Mouse (Mus musculus) stomach, postnatal 0 days (tissue): ENCODE data around the gene Cryaa. TPM values are rescaled to one million over a fixed set of nuclear protein-coding genes. Genes with fewer than 3 reads are reported as not detected.

ENCODE experiments used
- ATAC-seq: fragments of 200-750 bp; cut with Nextera tagmentation; 2 replicates; pipeline ENCODE4 v1.8.0; 2017; ENCODE audit not compliant: low FRiP score, low TSS enrichment
- DNase-seq: peaks from one replicate; pipeline ENCODE4 v3.0.0-alpha.2; 2016; ENCODE audit warnings: low spot score
- H3K27ac ChIP-seq: fragments of 300-500 bp; sonication (generic); replicated peaks from 2 replicates; pipeline ENCODE4 v1.5.1; 2014; ENCODE audit warnings: mild to moderate bottlenecking, control low read depth
- H3K27me3 ChIP-seq: fragments of 300-500 bp; sonication (generic); 2 replicates; pipeline ENCODE4 v1.6.1; 2014; ENCODE audit warnings: low read length; ENCODE audit not compliant: control insufficient read depth, insufficient read depth
- H3K36me3 ChIP-seq: fragments of 300-500 bp; sonication (generic); 2 replicates; pipeline ENCODE4 v1.6.1; 2014; ENCODE audit warnings: low read length, mixed read lengths; ENCODE audit not compliant: control insufficient read depth, insufficient read depth
- H3K4me1 ChIP-seq: fragments of 300-500 bp; sonication (generic); replicated peaks from 2 replicates; pipeline ENCODE4 v1.6.1; 2014; ENCODE audit warnings: antibody characterized with exemption; ENCODE audit not compliant: control insufficient read depth, insufficient read depth
- H3K4me2 ChIP-seq: fragments of 300-500 bp; sonication (generic); replicated peaks from 2 replicates; pipeline ENCODE4 v1.6.1; 2014; ENCODE audit warnings: low read depth, mild to moderate bottlenecking, control low read depth, moderate library complexity
- H3K4me3 ChIP-seq: fragments of 300-500 bp; sonication (generic); 2 replicates; pipeline ENCODE4 v1.5.1; 2014; ENCODE audit warnings: low read depth, low read length, control low read depth
- H3K9ac ChIP-seq: fragments of 300-500 bp; sonication (generic); 2 replicates; pipeline ENCODE4 v1.6.1; 2014; ENCODE audit warnings: mild to moderate bottlenecking, low read length, control low read depth, mixed read lengths
- H3K9me3 ChIP-seq: fragments of 300-500 bp; sonication (generic); 2 replicates; pipeline ENCODE4 v1.6.1; 2016; ENCODE audit warnings: low read length; ENCODE audit not compliant: control insufficient read depth
- CTCF ChIP-seq: IDR thresholded peaks from 2 replicates; pipeline ENCODE4 v1.5.1; 2016; ENCODE audit warnings: antibody characterized with exemption, low read depth, mild to moderate bottlenecking, moderate library complexity
- EP300 ChIP-seq: optimal IDR thresholded peaks from 2 replicates; pipeline ENCODE3; 2016; ENCODE audit warnings: antibody characterized with exemption
- WGBS: fragments of 180-500 bp; shearing (Covaris S2); extraction: QIAGEN DNeasy Blood & Tissue Kit; methylation state at CpG from one replicate; pipeline ENCODE4 v1.1.7; 2014; 5-methylcytosine and 5-hydroxymethylcytosine counted together
- polyA plus RNA-seq: library from polyadenylated mRNA; unstranded; fragments of >200 nt; fragmentation: Nextera tagmentation; extraction: Ambion mirVana; gene quantifications from 2 replicates; pipeline ENCODE4 v1.2.1, GENCODE M21; 2015

Cryaa gene
- polyA plus RNA-seq, 1 experiment from 2014 or later: 0.12 TPM

- Histone ChIP-seq H3K9me3 (no peaks in the 10 kb centered on the region), H3K4me3 (peak overlapping the region; percentile 47), H3K27me3 (no peaks in the 10 kb centered on the region), H3K4me1 (peaks cover 6% of the 10 kb centered on the region; the same call in 1 of the 2 replicates), H3K27ac (no peak overlapping the region), H3K9ac (peak overlapping the region; percentile 48), H3K36me3 (no peaks in the 10 kb centered on the region), H3K4me2 (peak overlapping the region; percentile 87)
- WGBS: 4% methylated on average over 45 of the region's 45 CpGs
- DNase-seq (peak; percentile 25), ATAC-seq (no peak)
- no peak for TF ChIP-seq EP300
- no peak for TF ChIP-seq CTCF
These were observed 41.2 kb upstream of the Cryaa start for GRCm38 (mm10) chr17:31636277-31636941.

DNA sequence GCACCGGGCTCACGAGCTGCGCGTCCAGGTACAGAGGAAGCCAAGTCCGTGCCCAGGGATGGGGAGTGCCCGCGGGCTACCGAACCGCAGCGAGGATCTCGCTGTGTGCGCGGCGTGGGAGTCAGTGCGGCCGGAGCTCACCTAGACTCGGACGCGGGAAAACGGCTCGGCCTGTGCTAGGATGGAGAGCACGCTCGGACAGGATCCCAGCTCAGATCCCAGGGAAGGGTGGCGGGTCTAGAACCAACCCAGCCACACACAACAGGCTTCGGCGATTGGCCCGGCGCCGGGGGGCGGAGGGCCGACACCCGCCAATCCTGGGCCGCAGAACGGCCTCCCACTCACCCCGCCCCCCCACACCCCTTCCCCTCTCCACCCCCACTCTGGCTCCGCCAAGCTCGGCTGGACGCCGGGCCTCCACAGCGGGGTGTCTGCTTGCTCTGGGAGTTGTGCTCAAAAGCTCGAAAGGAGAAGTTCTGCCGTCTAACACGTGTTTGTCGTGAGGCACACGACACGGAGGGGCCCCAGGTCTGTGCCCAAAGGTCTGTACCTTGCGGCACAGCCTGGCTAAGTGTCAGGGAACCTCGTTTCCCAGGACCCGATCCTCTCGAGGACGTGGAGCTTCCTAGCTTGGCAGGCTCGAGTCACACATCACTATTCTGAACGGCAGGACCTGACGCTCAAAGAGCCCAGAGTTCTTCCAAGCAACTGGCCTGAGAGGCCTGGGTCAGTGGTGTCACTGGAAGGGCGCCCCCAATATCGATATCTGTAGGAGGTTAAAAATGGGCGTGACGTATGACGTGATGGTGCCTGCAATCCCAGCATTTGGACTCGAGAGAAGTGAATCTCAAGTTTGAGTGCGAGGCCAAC, 40.4 kb upstream of the Cryaa start, which contains the start of gene Cbs:
TSS of gene Cbs (minus strand) at position 297 of the 870 bp plus-strand sequence.
- TF ChIP-seq EP300 (no peak), CTCF (no peak)

GRCm38 (mm10) chr17:31637866-31638570, 39.6 kb upstream of the Cryaa start:
- H3K9ac ChIP-seq: no peak overlapping the region

More for the DNA sequence above, 40.4 kb upstream of the Cryaa start, which contains the start of gene Cbs:
- 3% methylated on average over 51 of the region's 61 CpGs for WGBS
- H3K4me1 ChIP-seq: peaks cover 6% of the 10 kb centered on the region; the same call in 1 of the 2 replicates
- H3K27ac ChIP-seq: no peak within 1 kb of the TSS
- ATAC-seq (peak; percentile 87), DNase-seq (peak; percentile 83)
- H3K9ac ChIP-seq: peak within 1 kb of the TSS; percentile 48
- peak within 1 kb of the TSS; percentile 47 for H3K4me3 ChIP-seq
- no peaks in the 10 kb centered on the region for H3K27me3 ChIP-seq
- H3K9me3 ChIP-seq: no peaks in the 10 kb centered on the region
- H3K36me3 ChIP-seq: no peaks in the 10 kb centered on the region
- H3K4me2 ChIP-seq: peak within 1 kb of the TSS; percentile 87

GRCm38 (mm10) chr17:31639651-31640050, 38.0 kb upstream of the Cryaa start:
- Histone ChIP-seq H3K27ac (no peak overlapping the region), H3K36me3 (no peaks in the 10 kb centered on the region), H3K4me3 (no peak overlapping the region), H3K4me1 (peaks cover 6% of the 10 kb centered on the region; the same call in 1 of the 2 replicates), H3K9me3 (no peaks in the 10 kb centered on the region), H3K4me2 (no peak overlapping the region), H3K27me3 (no peaks in the 10 kb centered on the region), H3K9ac (no peak overlapping the region)
- ATAC-seq: no peak
- DNase-seq: no peak
- 60% methylated on average over 4 of the region's 4 CpGs for WGBS
- TF ChIP-seq EP300: no peak
- no peak for TF ChIP-seq CTCF

More at GRCm38 (mm10) chr17:31637866-31638570, 39.6 kb upstream of the Cryaa start:
- WGBS: 57% methylated on average over 9 of the region's 9 CpGs
- no peak overlapping the region for H3K4me3 ChIP-seq
- no peak for DNase-seq
- H3K4me1 ChIP-seq: peaks cover 6% of the 10 kb centered on the region; the same call in 1 of the 2 replicates
- TF ChIP-seq CTCF: no peak
- no peak for TF ChIP-seq EP300
- H3K4me2 ChIP-seq: peak overlapping the region; percentile 1; the same call in 1 of the 2 replicates
- ATAC-seq: no peak
- no peak overlapping the region for H3K27ac ChIP-seq
- no peaks in the 10 kb centered on the region for H3K36me3 ChIP-seq
- H3K27me3 ChIP-seq: no peaks in the 10 kb centered on the region
- H3K9me3 ChIP-seq: no peaks in the 10 kb centered on the region

- Histone ChIP-seq H3K27me3 (no peaks in the 10 kb centered on the region), H3K27ac (no peak overlapping the region), H3K4me1 (no peaks in the 10 kb centered on the region), H3K36me3 (peaks cover 3% of the 10 kb centered on the region), H3K9me3 (no peaks in the 10 kb centered on the region), H3K9ac (no peak overlapping the region), H3K4me2 (no peak overlapping the region), H3K4me3 (no peak overlapping the region)
- WGBS: 47% methylated on average over 8 of the region's 8 CpGs
- DNase-seq (no peak), ATAC-seq (no peak)
- TF ChIP-seq EP300 (no peak), CTCF (no peak)
These were observed 35.3 kb upstream of the Cryaa start for GRCm38 (mm10) chr17:31642331-31642730.
